Mouse (Mus musculus) hindbrain, embryonic 12.5 days (tissue): ENCODE results near the gene Tlk1. TPM values are rescaled to one million over a fixed set of nuclear protein-coding genes. Genes with fewer than 3 reads are reported as not detected.
A peak's percentile ranks its signal among the peaks of the same experiment; 100 is the strongest.

ENCODE experiments used
- ATAC-seq: fragments of 200-750 bp; cut with Nextera tagmentation; 2 replicates; pipeline ENCODE4 v1.8.0; 2017; ENCODE audit warnings: moderate TSS enrichment; ENCODE audit not compliant: low FRiP score
- H3K27ac ChIP-seq: fragments of 300-500 bp; sonication (generic); 2 replicates; pipeline ENCODE4 v1.5.1; 2016; ENCODE audit warnings: mild to moderate bottlenecking
- H3K27me3 ChIP-seq: fragments of 300-500 bp; sonication (generic); 2 replicates; pipeline ENCODE4 v1.6.1; 2016; ENCODE audit warnings: mild to moderate bottlenecking
- H3K36me3 ChIP-seq: fragments of 300-500 bp; sonication (generic); 2 replicates; pipeline ENCODE4 v1.6.1; 2016; ENCODE audit warnings: mild to moderate bottlenecking
- H3K4me1 ChIP-seq: fragments of 300-500 bp; sonication (generic); 2 replicates; pipeline ENCODE4 v1.6.1; 2016
- H3K4me2 ChIP-seq: fragments of 300-500 bp; sonication (generic); replicated peaks from 2 replicates; pipeline ENCODE4 v1.6.1; 2016; ENCODE audit warnings: mild to moderate bottlenecking
- H3K4me3 ChIP-seq: fragments of 300-500 bp; sonication (generic); 2 replicates; pipeline ENCODE4 v1.5.1; 2016; ENCODE audit warnings: mild to moderate bottlenecking
- H3K9ac ChIP-seq: fragments of 300-500 bp; sonication (generic); 2 replicates; pipeline ENCODE4 v1.6.1; 2016; ENCODE audit warnings: mild to moderate bottlenecking, moderate library complexity
- H3K9me3 ChIP-seq: fragments of 300-500 bp; sonication (generic); replicated peaks from 2 replicates; pipeline ENCODE4 v1.6.1; 2016; ENCODE audit warnings: mild to moderate bottlenecking
- WGBS: fragments of 180-500 bp; shearing (Covaris S2); methylation state at CpG from one replicate; pipeline ENCODE4 v1.1.7; 2016; 5-methylcytosine and 5-hydroxymethylcytosine counted together
- polyA plus RNA-seq: library from polyadenylated mRNA; unstranded; fragments of >200 nt; fragmentation: Nextera tagmentation; extraction: Ambion mirVana; gene quantifications from 2 replicates; pipeline ENCODE4 v1.2.1, GENCODE M21; 2016

Gene Tlk1
- 41.1 and 42.0 TPM in 2 replicates for polyA plus RNA-seq

DNA sequence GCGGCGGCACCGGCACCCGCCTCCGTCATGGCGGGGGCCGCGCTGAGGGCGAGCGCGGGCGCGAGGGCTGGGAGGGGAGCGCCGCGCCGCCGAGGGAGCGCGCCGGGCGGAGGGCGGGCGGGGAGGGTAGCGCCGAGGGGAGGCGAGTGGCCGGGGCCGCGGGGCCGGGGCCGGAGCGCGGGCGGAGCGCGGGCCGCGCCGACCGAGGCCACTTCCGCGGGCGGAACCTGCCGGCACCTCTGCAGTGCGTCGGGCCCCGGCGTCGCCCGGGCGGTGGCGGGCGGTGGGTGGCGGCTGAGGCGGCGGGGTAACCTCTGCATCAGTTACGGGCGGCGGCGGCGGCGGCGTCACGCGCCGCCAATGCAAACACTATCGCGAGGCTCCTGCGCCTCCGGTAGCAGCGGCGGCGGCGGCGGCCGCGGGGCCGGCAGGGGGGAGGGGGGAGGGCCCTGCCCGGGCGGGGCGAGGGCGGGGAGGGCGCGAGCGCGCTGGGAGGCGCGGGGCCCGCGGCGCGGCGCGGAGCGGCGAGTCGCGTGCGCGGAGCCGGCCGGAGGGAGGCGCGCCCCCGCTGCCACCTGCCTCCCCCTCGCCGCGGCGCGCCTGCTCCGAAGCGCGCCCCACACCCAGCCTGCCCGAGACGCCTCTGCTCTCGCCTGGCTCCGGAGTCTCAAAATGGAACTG lies at the start of gene Tlk1:
Gene Tlk1, minus strand, starts transcription at position 358 of the 681 bp plus-strand sequence.
- 0% methylated on average over 51 of the region's 118 CpGs for WGBS
- ATAC-seq: peak; percentile 87

DNA sequence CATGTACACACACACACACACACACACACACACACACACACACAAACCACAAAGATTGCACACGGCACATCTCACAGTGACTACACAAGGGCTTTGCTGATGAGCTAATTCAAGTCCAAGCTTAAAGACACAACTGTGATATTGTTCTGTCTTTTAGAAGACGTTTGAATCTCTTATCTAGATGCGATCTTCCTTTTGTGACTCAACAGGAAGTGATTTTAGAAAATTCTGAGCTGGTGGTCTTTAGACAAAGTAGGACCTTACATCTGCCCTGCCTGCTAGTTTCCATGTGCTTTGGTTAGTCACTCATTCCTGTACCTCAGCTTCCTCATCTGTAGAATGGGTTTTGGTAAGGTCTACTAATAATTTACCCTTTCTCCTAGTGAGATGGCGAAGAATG lies 49.6 kb upstream of the Tlk1 start:
- ATAC-seq: no peak
- Histone ChIP-seq H3K4me2 (no peak overlapping the region), H3K9me3 (no peaks in the 10 kb centered on the region), H3K27me3 (no peaks in the 10 kb centered on the region), H3K36me3 (no peaks in the 10 kb centered on the region), H3K27ac (no peak overlapping the region), H3K9ac (no peak overlapping the region), H3K4me1 (peaks cover 5% of the 10 kb centered on the region), H3K4me3 (no peak overlapping the region)
- 88% methylated on average over 4 of the region's 4 CpGs for WGBS

More for the DNA sequence above, at the start of gene Tlk1:
- peak within 1 kb of the TSS; percentile 93 for H3K9ac ChIP-seq
- no peaks in the 10 kb centered on the region for H3K36me3 ChIP-seq
- H3K4me1 ChIP-seq: peaks cover 8% of the 10 kb centered on the region
- no peaks in the 10 kb centered on the region for H3K27me3 ChIP-seq
- peak within 1 kb of the TSS; percentile 99 for H3K27ac ChIP-seq
- H3K4me3 ChIP-seq: peak within 1 kb of the TSS; percentile 95
- no peaks in the 10 kb centered on the region for H3K9me3 ChIP-seq
- H3K4me2 ChIP-seq: peak within 1 kb of the TSS; percentile 68

DNA sequence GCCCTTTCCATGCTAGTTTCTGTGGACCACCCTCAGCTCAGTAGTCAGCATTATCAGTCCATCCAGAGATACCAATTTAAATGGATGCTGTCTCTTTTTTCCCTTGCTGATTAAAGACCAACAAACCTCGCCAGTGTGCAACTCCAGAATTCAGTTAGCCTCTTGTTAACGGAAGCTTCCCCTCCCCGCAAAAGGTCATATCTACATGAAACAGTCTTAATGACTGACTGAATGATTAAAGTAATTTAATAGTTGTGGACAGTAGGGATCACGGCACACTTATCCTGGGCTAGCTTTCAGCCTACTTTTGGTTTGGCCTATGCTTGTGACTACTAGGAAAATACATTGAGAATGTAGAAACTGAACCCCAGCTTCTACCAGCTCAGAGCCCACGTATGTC lies 47.6 kb upstream of the Tlk1 start:
- no peaks in the 10 kb centered on the region for H3K9me3 ChIP-seq
- no peak overlapping the region for H3K4me2 ChIP-seq
- H3K9ac ChIP-seq: no peak overlapping the region
- H3K4me1 ChIP-seq: peaks cover 5% of the 10 kb centered on the region
- no peak overlapping the region for H3K27ac ChIP-seq
- H3K4me3 ChIP-seq: no peak overlapping the region
- WGBS: 78% methylated on average over 5 of the region's 5 CpGs
- no peak for ATAC-seq
- no peaks in the 10 kb centered on the region for H3K27me3 ChIP-seq
- H3K36me3 ChIP-seq: no peaks in the 10 kb centered on the region

DNA sequence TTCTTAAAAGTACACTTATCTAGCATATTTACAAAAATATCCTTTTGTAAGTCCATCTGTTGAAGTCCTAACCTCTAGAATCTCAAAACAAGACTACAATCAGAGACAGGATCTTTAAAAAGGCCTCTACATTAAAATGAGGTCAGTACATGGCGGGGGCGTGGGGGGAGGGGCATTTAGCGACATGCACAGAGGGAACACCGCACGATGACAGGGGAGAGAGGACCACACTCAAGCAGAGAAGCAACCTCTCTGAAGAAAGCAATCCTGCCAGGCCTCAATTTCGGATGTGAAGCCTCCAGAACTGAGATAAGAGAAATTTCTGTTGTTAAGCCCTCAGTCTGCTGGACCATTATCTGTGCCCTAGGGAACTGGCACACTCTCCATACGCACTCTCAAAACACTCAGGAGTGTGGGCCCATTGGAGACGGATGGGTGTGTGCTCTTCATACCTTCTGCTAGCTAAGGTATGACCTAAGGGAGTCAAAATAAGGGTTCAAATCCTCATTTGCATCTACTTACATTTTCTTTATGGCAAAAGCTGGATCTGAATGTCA lies 46.0 kb upstream of the Tlk1 start:
- 46% methylated on average over 8 of the region's 8 CpGs for WGBS
- no peak overlapping the region for H3K27ac ChIP-seq
- no peak for ATAC-seq
- H3K4me1 ChIP-seq: peaks cover 5% of the 10 kb centered on the region
- H3K36me3 ChIP-seq: no peaks in the 10 kb centered on the region
- no peak overlapping the region for H3K9ac ChIP-seq
- no peak overlapping the region for H3K4me3 ChIP-seq
- H3K27me3 ChIP-seq: no peaks in the 10 kb centered on the region
- no peaks in the 10 kb centered on the region for H3K9me3 ChIP-seq
- H3K4me2 ChIP-seq: no peak overlapping the region

DNA sequence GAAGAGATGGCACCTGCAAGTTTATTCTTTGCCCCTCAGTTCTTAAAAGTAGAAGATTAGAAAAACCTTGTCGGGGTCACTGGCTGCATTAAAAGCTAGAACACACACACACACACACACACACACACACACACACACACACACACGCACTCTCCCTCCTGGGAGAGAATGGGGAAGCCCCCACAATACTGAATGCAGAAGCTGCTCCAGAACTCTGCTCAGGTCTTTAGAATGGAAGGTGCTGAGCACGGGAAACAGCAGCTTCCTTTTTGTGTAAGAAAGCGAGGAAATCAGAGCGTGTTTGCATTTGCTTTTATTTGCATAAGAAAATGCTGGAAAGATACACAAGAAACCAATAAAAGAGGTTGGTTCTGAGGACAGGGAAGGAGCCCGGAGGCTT lies 45.3 kb upstream of the Tlk1 start:
- no peak overlapping the region for H3K9ac ChIP-seq
- H3K9me3 ChIP-seq: no peaks in the 10 kb centered on the region
- ATAC-seq: no peak
- WGBS: 42% methylated on average over 6 of the region's 6 CpGs
- H3K4me3 ChIP-seq: no peak overlapping the region
- H3K4me1 ChIP-seq: peaks cover 5% of the 10 kb centered on the region
- H3K27me3 ChIP-seq: no peaks in the 10 kb centered on the region
- H3K27ac ChIP-seq: no peak overlapping the region
- no peaks in the 10 kb centered on the region for H3K36me3 ChIP-seq
- H3K4me2 ChIP-seq: no peak overlapping the region

DNA sequence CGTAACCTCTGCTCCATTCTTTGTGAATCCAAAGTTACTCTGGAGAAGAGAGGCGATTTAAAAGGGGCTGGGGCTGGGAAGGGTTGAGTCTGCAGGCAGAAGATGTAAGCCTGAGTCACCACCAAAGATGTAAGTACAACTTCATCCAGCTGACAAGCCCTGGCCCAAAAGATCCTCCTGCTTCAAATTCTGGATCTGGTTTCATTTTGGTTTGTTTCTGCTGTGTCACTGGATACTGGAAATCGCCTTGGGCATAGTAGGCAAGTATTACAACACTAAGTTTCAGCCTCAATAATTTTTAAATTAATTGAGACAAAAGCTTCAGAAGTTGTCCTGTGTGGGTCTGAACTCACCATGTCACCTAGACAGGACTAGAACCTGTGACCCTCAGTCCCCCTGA lies 43.6 kb upstream of the Tlk1 start:
- Histone ChIP-seq H3K4me3 (no peak overlapping the region), H3K4me2 (no peak overlapping the region), H3K27me3 (no peaks in the 10 kb centered on the region), H3K4me1 (peaks cover 5% of the 10 kb centered on the region), H3K9ac (no peak overlapping the region), H3K27ac (no peak overlapping the region), H3K9me3 (no peaks in the 10 kb centered on the region), H3K36me3 (no peaks in the 10 kb centered on the region)
- WGBS: 88% methylated on average over 3 of the region's 3 CpGs
- no peak for ATAC-seq

DNA sequence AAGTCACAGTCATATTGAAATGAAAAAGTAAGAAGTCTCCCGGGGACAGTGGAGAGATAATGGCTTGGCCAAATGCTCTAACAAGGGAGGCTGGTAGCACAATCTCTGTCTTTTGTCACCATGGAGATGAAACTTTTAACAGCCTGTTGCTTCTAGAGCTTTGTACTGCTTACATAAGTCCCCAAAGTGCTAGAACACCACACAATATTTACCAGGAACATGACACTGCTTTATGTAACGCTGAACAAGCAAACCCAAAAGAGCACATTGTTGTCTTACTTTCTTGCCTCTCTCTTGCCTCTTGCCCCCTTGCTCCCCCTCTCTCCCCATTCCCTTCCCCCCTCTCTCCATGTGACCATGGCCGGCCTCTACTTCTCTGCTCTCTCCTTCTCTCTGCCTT lies 41.7 kb upstream of the Tlk1 start:
- no peaks in the 10 kb centered on the region for H3K27me3 ChIP-seq
- no peak for ATAC-seq
- no peak overlapping the region for H3K27ac ChIP-seq
- H3K4me1 ChIP-seq: peaks cover 5% of the 10 kb centered on the region
- H3K9me3 ChIP-seq: no peaks in the 10 kb centered on the region
- no peaks in the 10 kb centered on the region for H3K36me3 ChIP-seq
- no peak overlapping the region for H3K4me3 ChIP-seq
- 84% methylated on average over 3 of the region's 3 CpGs for WGBS
- H3K9ac ChIP-seq: no peak overlapping the region
- no peak overlapping the region for H3K4me2 ChIP-seq

DNA sequence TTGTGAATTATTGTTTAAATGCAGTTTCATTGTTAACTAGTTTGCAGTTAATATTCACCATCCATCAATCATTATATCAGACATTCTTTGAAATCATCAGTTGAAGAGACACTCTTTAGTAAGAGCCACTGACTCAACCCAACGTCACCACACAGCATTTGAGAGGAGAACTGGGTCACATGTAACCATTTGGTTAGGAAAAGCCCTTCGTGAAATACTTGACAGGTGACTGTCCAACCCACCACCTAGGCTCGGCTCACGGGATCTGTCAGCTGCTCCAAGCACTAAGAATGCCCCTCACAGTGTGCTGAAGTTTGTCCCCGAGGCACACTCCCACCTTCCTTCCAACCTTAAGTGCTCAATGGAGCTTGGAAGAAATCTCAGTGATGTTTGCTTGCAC lies 37.4 kb upstream of the Tlk1 start:
- Histone ChIP-seq H3K9ac (no peak overlapping the region), H3K4me1 (no peaks in the 10 kb centered on the region), H3K4me2 (no peak overlapping the region), H3K36me3 (no peaks in the 10 kb centered on the region), H3K27me3 (no peaks in the 10 kb centered on the region), H3K4me3 (no peak overlapping the region), H3K9me3 (no peaks in the 10 kb centered on the region), H3K27ac (no peak overlapping the region)
- ATAC-seq: no peak
- WGBS: 92% methylated on average over 5 of the region's 5 CpGs

DNA sequence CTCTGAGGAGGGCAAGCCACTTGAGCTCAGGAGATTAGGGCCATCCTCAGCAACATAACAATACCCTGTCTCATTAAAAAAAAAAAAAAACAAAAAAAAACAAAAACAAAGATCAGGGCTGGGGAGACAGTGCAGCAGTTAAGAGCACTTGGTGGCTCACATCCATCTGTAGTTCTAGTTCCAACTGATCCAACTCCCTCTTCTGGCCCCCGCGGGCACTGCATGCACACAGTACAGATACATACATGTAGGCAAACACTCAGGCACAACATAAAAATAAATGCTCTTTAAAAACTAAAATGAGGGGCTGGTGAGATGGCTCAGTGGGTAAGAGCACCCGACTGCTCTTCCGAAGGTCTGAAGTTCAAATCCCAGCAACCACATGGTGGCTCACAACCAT lies 34.2 kb upstream of the Tlk1 start:
- Histone ChIP-seq H3K9me3 (no peaks in the 10 kb centered on the region), H3K4me1 (no peaks in the 10 kb centered on the region), H3K27ac (no peak overlapping the region), H3K9ac (no peak overlapping the region), H3K27me3 (no peaks in the 10 kb centered on the region), H3K4me2 (no peak overlapping the region), H3K4me3 (no peak overlapping the region), H3K36me3 (no peaks in the 10 kb centered on the region)
- no peak for ATAC-seq
- 94% methylated on average over 4 of the region's 4 CpGs for WGBS

DNA sequence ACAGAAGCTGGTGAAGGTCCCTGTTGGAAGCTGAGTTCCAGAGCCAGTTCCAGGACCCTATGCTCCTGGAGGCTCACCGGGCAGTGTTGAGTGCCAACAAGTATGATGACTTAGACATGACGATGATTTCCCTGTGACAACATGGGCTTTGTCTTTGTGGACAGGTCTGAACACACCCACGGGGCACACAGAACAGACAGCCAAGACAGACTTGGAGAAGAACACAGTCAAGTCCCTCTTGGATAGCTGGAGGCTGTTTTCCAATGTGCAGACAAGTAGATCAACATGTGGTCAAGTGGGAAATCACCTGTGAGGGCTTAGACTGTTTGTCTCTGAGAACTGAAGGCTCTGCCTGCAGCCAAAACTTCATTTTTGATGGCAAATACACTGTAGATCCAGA lies 31.4 kb upstream of the Tlk1 start:
- no peaks in the 10 kb centered on the region for H3K36me3 ChIP-seq
- H3K9ac ChIP-seq: no peak overlapping the region
- 93% methylated on average over 3 of the region's 3 CpGs for WGBS
- no peak for ATAC-seq
- no peak overlapping the region for H3K27ac ChIP-seq
- H3K9me3 ChIP-seq: no peaks in the 10 kb centered on the region
- peaks cover 7% of the 10 kb centered on the region; the same call in 1 of the 2 replicates for H3K4me1 ChIP-seq
- H3K4me2 ChIP-seq: no peak overlapping the region
- H3K27me3 ChIP-seq: no peaks in the 10 kb centered on the region
- no peak overlapping the region for H3K4me3 ChIP-seq

DNA sequence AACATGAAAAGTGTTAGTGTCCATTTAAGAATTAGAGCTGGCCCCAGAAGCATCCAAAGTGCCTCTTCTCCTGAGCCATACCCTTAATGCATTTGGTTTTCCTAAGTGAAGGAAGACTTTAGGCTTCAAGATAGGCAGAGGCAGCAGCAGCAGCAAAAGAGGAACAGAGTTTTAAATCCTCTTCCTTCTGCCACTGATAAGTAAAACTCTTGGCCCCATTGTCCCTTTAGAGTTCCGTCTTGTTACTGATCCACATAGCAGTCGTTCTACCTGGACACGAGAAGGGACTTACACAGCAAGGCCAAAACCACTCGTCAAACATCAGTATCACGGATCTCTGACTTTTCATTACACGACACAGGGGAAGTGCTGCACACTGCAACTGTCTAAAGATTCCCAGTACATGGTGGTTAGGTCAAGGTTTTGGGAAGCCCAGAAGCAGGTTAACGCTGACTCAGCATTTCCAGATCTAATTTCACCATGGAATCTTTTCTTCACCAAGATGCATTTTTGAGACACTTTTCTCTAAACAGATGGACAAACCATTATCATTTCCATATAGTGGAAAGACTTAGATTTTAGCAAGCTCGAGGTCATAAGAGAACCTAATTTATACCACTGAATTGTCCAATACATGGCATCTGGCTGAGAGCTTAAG lies 28.8 kb upstream of the Tlk1 start:
- no peaks in the 10 kb centered on the region for H3K9me3 ChIP-seq
- H3K4me2 ChIP-seq: no peak overlapping the region
- H3K4me1 ChIP-seq: peaks cover 7% of the 10 kb centered on the region; the same call in 1 of the 2 replicates
- H3K27ac ChIP-seq: no peak overlapping the region
- H3K36me3 ChIP-seq: no peaks in the 10 kb centered on the region
- WGBS: 95% methylated on average over 8 of the region's 8 CpGs
- ATAC-seq: no peak
- H3K27me3 ChIP-seq: no peaks in the 10 kb centered on the region
- no peak overlapping the region for H3K9ac ChIP-seq
- H3K4me3 ChIP-seq: no peak overlapping the region

DNA sequence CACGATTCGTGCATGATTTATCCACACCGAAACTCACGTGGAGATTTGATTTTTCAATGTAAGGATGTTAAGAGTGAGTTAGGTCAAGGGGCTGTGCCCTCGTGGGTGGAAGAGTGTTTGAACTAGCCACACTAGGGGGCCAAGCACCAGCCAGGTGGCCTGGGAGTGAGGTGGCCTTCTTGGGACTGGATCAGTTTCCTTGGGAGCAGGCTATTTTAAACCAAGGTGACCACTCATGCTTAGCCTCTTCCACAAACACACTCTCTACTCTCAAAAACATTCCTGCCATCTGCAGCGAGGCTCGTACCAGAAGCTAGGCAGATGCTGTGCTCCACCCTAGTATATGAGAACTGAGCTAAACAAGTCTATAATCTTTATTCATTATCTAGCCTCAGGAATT lies 27.8 kb upstream of the Tlk1 start:
- no peaks in the 10 kb centered on the region for H3K36me3 ChIP-seq
- peaks cover 7% of the 10 kb centered on the region; the same call in 1 of the 2 replicates for H3K4me1 ChIP-seq
- no peaks in the 10 kb centered on the region for H3K27me3 ChIP-seq
- no peak overlapping the region for H3K4me3 ChIP-seq
- H3K9me3 ChIP-seq: no peaks in the 10 kb centered on the region
- H3K27ac ChIP-seq: no peak overlapping the region
- no peak for ATAC-seq
- no peak overlapping the region for H3K9ac ChIP-seq
- peak overlapping the region; percentile 45; the same call in 1 of the 2 replicates for H3K4me2 ChIP-seq
- WGBS: 60% methylated on average over 7 of the region's 7 CpGs
